Mouse (Mus musculus) G1E-ER4 (cell line): ENCODE results near the gene Tsg101. TPM values are rescaled to one million over a fixed set of nuclear protein-coding genes. Genes with fewer than 3 reads are reported as not detected.

Experiments used
- GATA1 ChIP-seq: IDR thresholded peaks from one replicate; pipeline ENCODE4 v1.8.0; 2012; ENCODE audit warnings: low read length, inconsistent platforms
- polyA plus RNA-seq: library from polyadenylated mRNA; stranded (reverse); fragments of >175 nt; gene quantifications from 2 replicates; pipeline ENCODE4 v1.2.3, GENCODE M21; 2012

The Tsg101 gene
- polyA plus RNA-seq, 1 experiment, result 113 TPM

DNA sequence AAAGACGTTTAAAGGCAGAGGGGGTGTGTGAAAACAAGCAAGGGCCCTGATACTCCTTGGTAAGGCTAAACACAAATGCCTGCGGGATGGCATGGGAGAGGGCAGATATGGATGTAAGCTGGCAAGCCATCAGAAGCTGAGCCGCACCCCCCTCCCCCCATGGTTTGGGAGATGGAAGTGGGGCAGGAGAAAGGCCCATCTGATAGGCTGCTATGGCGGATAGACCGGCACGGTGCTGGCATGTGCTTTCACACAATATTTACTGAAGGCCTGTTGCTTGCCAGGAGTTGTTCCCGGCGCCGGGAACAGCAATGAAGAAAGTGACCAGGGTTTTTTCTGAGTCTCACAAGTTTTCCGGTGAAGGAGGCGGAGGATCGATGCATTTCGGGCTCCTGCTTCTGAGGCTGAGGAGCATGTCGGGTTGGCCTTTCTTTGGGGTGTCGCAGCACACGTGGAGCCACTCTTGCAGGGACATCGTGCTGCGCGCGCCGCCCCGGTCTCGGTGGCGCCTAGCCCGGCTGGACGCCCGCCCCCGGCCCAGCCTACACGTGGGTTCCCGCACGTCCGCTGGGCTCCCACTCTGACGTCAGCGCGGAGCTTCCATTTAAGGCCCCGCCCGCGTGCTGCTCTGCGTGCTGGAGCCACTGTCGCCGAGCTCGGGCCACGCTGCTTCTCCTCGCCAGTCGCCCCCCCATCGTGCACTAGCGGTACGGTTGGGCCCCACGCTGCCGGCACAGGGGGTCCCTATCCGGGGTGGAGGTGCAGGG lies 74.4 kb downstream of the Tsg101 start:
- TF ChIP-seq GATA1, result no peak

DNA sequence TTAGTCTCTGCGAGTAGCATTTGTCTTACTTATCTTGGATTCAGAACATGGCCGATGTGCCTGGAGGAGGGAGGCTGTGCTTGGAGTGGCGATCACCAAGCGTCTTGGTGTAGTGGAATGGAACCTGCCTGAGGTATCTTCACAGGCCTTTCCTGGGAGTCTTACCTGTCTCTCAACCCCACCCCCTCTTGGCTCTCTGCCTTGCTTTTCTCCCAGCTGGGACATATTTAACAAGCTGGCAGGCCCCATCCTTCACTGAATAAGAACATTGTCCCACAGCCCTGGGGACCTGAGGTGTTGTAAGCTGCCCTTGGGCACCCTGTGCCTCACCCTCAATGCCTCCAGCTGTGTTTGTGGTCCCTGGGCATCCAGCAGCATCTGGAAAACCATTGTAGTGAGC lies 76.2 kb downstream of the Tsg101 start:
- TF ChIP-seq GATA1, result no peak

- TF ChIP-seq GATA1, result no peak
These were observed 77.5 kb downstream of the Tsg101 start for GRCm38 (mm10) chr7:46842278-46842677.

DNA sequence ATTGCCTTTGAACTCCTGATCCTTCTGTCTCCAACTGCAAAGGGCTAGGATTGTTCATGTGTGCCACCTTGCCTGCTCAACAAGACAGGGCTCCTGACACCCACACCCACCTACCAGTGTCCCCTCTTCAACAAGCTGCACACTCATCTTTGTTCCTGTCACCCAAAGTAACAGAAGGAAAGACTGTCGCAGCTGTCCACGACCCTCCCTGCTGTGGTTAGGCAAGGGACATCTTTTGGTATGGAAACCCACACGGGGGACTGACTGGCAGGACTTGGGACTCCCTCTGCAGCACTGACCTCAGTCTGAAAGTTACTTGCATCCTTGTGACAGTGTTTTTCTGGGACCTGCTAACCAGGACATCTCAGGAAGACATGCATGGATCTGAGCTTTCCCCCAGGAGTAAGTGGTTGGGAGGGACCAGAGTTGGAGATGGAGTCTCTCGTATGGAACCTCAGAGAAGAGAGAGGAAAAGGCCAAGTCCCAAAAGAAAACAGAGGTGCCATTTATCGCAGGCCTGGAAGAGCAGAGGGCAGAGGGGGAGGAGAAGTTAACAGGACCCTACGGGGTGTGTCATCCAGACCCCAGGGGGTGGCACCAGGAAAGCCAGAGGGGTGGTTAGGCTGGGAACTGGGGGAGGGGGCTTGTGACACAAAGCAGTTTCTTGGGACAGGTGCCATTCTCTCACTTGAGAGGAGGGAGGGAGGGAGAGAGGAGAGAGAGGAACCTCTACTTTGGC lies 78.8 kb downstream of the Tsg101 start, which contains the start of gene Ldha:
Gene Ldha (plus strand): TSS at position 689 of the 739 bp plus-strand sequence.
- TF ChIP-seq GATA1, result no peak

- TF ChIP-seq GATA1, result no peak
These were observed 79.4 kb downstream of the Tsg101 start for GRCm38 (mm10) chr7:46840326-46840725.

GRCm38 (mm10) chr7:46839861-46840260 lies 79.9 kb downstream of the Tsg101 start:
- TF ChIP-seq GATA1, result no peak

DNA sequence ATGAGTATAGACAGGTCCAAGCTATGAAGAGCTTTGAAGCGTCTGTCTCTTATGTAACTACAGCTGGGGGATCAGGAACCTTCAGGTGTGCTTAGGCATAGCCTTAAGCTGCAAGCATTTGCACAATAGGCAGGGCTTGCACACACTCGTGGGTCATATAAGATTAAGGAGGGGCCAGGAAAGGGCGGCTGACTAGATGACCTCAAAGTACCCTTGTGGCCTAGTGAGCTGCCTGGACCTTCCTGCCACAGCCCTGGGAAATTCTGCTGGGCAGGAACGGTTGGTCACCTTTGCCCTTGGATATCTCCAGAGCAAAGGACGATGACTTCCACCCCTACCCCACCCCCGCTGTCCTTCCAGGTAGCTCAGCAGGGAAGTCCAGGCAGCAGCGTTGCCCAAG lies 80.3 kb downstream of the Tsg101 start:
- no peak for TF ChIP-seq GATA1

Other genes with a start within 250 kb of the Tsg101 start
- 0.37 and 0.60 TPM in 2 replicates for gene Tph1, start 247.4 kb downstream of the Tsg101 start, polyA plus RNA-seq
- 4.4 and 5.2 TPM in 2 replicates for gene Saal1, start 209.3 kb downstream of the Tsg101 start, polyA plus RNA-seq
- not detected in 2 replicates for gene Saa3, start 204.3 kb downstream of the Tsg101 start, polyA plus RNA-seq
- not detected in 2 replicates for gene Saa4, start 187.4 kb downstream of the Tsg101 start, polyA plus RNA-seq
- not detected in 2 replicates for gene Saa1, start 177.0 kb downstream of the Tsg101 start, polyA plus RNA-seq
- gene Saa2, start 168.2 kb downstream of the Tsg101 start, polyA plus RNA-seq, result not detected in 2 replicates
- gene Hps5, start 123.9 kb downstream of the Tsg101 start, polyA plus RNA-seq, result 3.4 and 4.2 TPM in 2 replicates
- gene Gtf2h1, start 123.9 kb downstream of the Tsg101 start, polyA plus RNA-seq, result 111 and 170 TPM in 2 replicates
- 2,468 and 3,111 TPM in 2 replicates for gene Ldha, start 78.5 kb downstream of the Tsg101 start, polyA plus RNA-seq
- not detected in 2 replicates for gene Ldhc, start 58.8 kb downstream of the Tsg101 start, polyA plus RNA-seq
- gene Uevld, start 38.6 kb upstream of the Tsg101 start, polyA plus RNA-seq, result 0.25 and 0.26 TPM in 2 replicates
- gene Gm9999, start 63.6 kb upstream of the Tsg101 start, polyA plus RNA-seq, result not detected in 2 replicates
- 11.8 and 14.1 TPM in 2 replicates for gene Spty2d1, start 88.4 kb upstream of the Tsg101 start, polyA plus RNA-seq
- gene Tmem86a, start 130.6 kb upstream of the Tsg101 start, polyA plus RNA-seq, result not detected in 2 replicates
- gene Ptpn5, start 213.7 kb upstream of the Tsg101 start, polyA plus RNA-seq, result not detected in 2 replicates